Mouse (Mus musculus) midbrain, postnatal 0 days (tissue): ENCODE results near the gene A630095N17Rik. TPM values are rescaled to one million over a fixed set of nuclear protein-coding genes. Genes with fewer than 3 reads are reported as not detected.

Experiments
- ATAC-seq: fragments of 200-750 bp; cut with Nextera tagmentation; 2 replicates; pipeline ENCODE4 v1.8.0; 2017; ENCODE audit warnings: moderate number of reproducible peaks, mild to moderate bottlenecking, moderate TSS enrichment, moderate library complexity; ENCODE audit not compliant: low FRiP score
- DNase-seq: peaks from one replicate; pipeline ENCODE4 v3.0.0-alpha.2; 2015; ENCODE audit warnings: low spot score
- H3K27ac ChIP-seq: fragments of 300-500 bp; sonication (generic); 2 replicates; pipeline ENCODE4 v1.5.1; 2014; ENCODE audit warnings: low read depth, mild to moderate bottlenecking, low read length, mixed read lengths
- H3K27me3 ChIP-seq: fragments of 300-500 bp; sonication (generic); 2 replicates; pipeline ENCODE4 v1.6.1; 2014; ENCODE audit warnings: low read length, control low read depth, mixed read lengths; ENCODE audit not compliant: insufficient read depth
- H3K36me3 ChIP-seq: fragments of 300-500 bp; sonication (generic); 2 replicates; pipeline ENCODE4 v1.6.1; 2014; ENCODE audit warnings: low read length, control low read depth, mixed read lengths; ENCODE audit not compliant: insufficient read depth
- H3K4me1 ChIP-seq: fragments of 300-500 bp; sonication (generic); 2 replicates; pipeline ENCODE4 v1.6.1; 2014; ENCODE audit warnings: mild to moderate bottlenecking, control low read depth, antibody characterized with exemption, low read length, mixed read lengths; ENCODE audit not compliant: insufficient read depth
- H3K4me2 ChIP-seq: fragments of 300-500 bp; sonication (generic); 2 replicates; pipeline ENCODE4 v1.6.1; 2014; ENCODE audit warnings: low read depth, mild to moderate bottlenecking, low read length, mixed read lengths; ENCODE audit not compliant: poor library complexity, severe bottlenecking
- H3K4me3 ChIP-seq: fragments of 300-500 bp; sonication (generic); 2 replicates; pipeline ENCODE4 v1.5.1; 2014; ENCODE audit warnings: low read depth, mild to moderate bottlenecking, low read length, moderate library complexity
- H3K9ac ChIP-seq: fragments of 300-500 bp; sonication (generic); replicated peaks from 2 replicates; pipeline ENCODE4 v1.6.1; 2014; ENCODE audit warnings: mild to moderate bottlenecking, low read length, moderate library complexity, mixed read lengths; ENCODE audit not compliant: poor library complexity, severe bottlenecking
- H3K9me3 ChIP-seq: fragments of 300-500 bp; sonication (generic); 2 replicates; pipeline ENCODE4 v1.6.1; 2016; ENCODE audit warnings: low read length, control low read depth
- CTCF ChIP-seq: IDR thresholded peaks from 2 replicates; pipeline ENCODE4 v1.5.1; 2016; ENCODE audit warnings: antibody characterized with exemption, mild to moderate bottlenecking
- WGBS: fragments of 180-500 bp; shearing (Covaris S2); extraction: QIAGEN DNeasy Blood & Tissue Kit; methylation state at CpG from one replicate; pipeline ENCODE4 v1.1.7; 2014; 5-methylcytosine and 5-hydroxymethylcytosine counted together
- polyA plus RNA-seq: library from polyadenylated mRNA; unstranded; fragments of >200 nt; fragmentation: Nextera tagmentation; extraction: Ambion mirVana; gene quantifications from 2 replicates; pipeline ENCODE4 v1.2.1, GENCODE M21; 2015
- total RNA-seq: library from RNA; depleted of rRNA; stranded (reverse); fragments of >200 nt; gene quantifications from 2 replicates; pipeline ENCODE4 v1.2.3, GENCODE M21; 2014

A630095N17Rik gene
- total and polyA plus RNA-seq, 2 experiments from 2014 or later: not detected

GRCm38 (mm10) chr1:75227653-75228052 is 4.2 kb downstream of the A630095N17Rik start:
- ATAC-seq (no peak), DNase-seq (no peak)
- H3K4me2 ChIP-seq: no peak overlapping the region
- no peaks in the 10 kb centered on the region for H3K36me3 ChIP-seq
- H3K4me1 ChIP-seq: no peaks in the 10 kb centered on the region
- H3K9me3 ChIP-seq: no peaks in the 10 kb centered on the region
- no peak for TF ChIP-seq CTCF
- WGBS: 79% methylated on average over 1 of the region's 1 CpGs
- H3K27ac ChIP-seq: no peak overlapping the region
- H3K9ac ChIP-seq: no peak overlapping the region
- no peaks in the 10 kb centered on the region; the same call in 1 of the 2 replicates for H3K27me3 ChIP-seq
- H3K4me3 ChIP-seq: no peak overlapping the region

- Histone ChIP-seq H3K4me3 (no peak overlapping the region), H3K4me1 (no peaks in the 10 kb centered on the region), H3K36me3 (no peaks in the 10 kb centered on the region), H3K27ac (no peak overlapping the region), H3K4me2 (no peak overlapping the region), H3K9me3 (no peaks in the 10 kb centered on the region), H3K27me3 (peaks cover 5% of the 10 kb centered on the region), H3K9ac (no peak overlapping the region)
- ATAC-seq (no peak), DNase-seq (no peak)
- no peak for TF ChIP-seq CTCF
- 70% methylated on average over 2 of the region's 2 CpGs for WGBS
Observed at GRCm38 (mm10) chr1:75226138-75226537, 5.8 kb downstream of the A630095N17Rik start.

GRCm38 (mm10) chr1:75225473-75225872 is 6.4 kb downstream of the A630095N17Rik start:
- H3K9me3 ChIP-seq: no peaks in the 10 kb centered on the region
- no peak overlapping the region for H3K9ac ChIP-seq
- no peak overlapping the region for H3K27ac ChIP-seq
- H3K4me1 ChIP-seq: no peaks in the 10 kb centered on the region
- H3K4me2 ChIP-seq: no peak overlapping the region
- peaks cover 12% of the 10 kb centered on the region for H3K27me3 ChIP-seq
- DNase-seq (no peak), ATAC-seq (no peak)
- no peaks in the 10 kb centered on the region for H3K36me3 ChIP-seq
- TF ChIP-seq CTCF: no peak
- 55% methylated on average over 3 of the region's 3 CpGs for WGBS
- H3K4me3 ChIP-seq: no peak overlapping the region

- H3K27ac ChIP-seq: no peak overlapping the region
- 0 out of 2 replicates have a peak, but pooled peaks cover 4% of the 10 kb centered on the region for H3K4me1 ChIP-seq
- no peak for DNase-seq
- H3K36me3 ChIP-seq: no peaks in the 10 kb centered on the region
- H3K4me2 ChIP-seq: no peak overlapping the region
- no peaks in the 10 kb centered on the region for H3K9me3 ChIP-seq
- H3K4me3 ChIP-seq: no peak overlapping the region
- no peak overlapping the region for H3K9ac ChIP-seq
- ATAC-seq: no peak
- no peak for TF ChIP-seq CTCF
- peaks cover 12% of the 10 kb centered on the region for H3K27me3 ChIP-seq
- 65% methylated on average over 6 of the region's 6 CpGs for WGBS
Observed at GRCm38 (mm10) chr1:75223532-75223931, 8.4 kb downstream of the A630095N17Rik start.

GRCm38 (mm10) chr1:75222926-75223325 is 9.0 kb downstream of the A630095N17Rik start:
- ATAC-seq (no peak), DNase-seq (no peak)
- Histone ChIP-seq H3K4me3 (no peak overlapping the region), H3K4me1 (0 out of 2 replicates have a peak, but pooled peaks cover 4% of the 10 kb centered on the region), H3K9ac (no peak overlapping the region), H3K4me2 (no peak overlapping the region), H3K27me3 (peaks cover 12% of the 10 kb centered on the region), H3K36me3 (no peaks in the 10 kb centered on the region), H3K27ac (no peak overlapping the region), H3K9me3 (no peaks in the 10 kb centered on the region)
- WGBS: 76% methylated on average over 6 of the region's 6 CpGs
- TF ChIP-seq CTCF: no peak

- Histone ChIP-seq H3K27me3 (peaks cover 12% of the 10 kb centered on the region), H3K36me3 (no peaks in the 10 kb centered on the region), H3K4me2 (no peak overlapping the region), H3K4me3 (no peak overlapping the region), H3K4me1 (0 out of 2 replicates have a peak, but pooled peaks cover 4% of the 10 kb centered on the region), H3K27ac (no peak overlapping the region), H3K9me3 (no peaks in the 10 kb centered on the region), H3K9ac (no peak overlapping the region)
- no peak for ATAC-seq
- DNase-seq: no peak
- 86% methylated on average over 3 of the region's 3 CpGs for WGBS
- no peak for TF ChIP-seq CTCF
Observed at GRCm38 (mm10) chr1:75221538-75221937, 10.4 kb downstream of the A630095N17Rik start.
